Mouse (Mus musculus) heart, postnatal 0 days (tissue): ENCODE results near the gene Ap3b1.

Source experiments
- CTCF ChIP-seq: IDR thresholded peaks from 2 replicates; pipeline ENCODE4 v1.5.1; 2016; ENCODE audit warnings: antibody characterized with exemption, control low read depth, low read depth
- EP300 ChIP-seq: IDR thresholded peaks from 2 replicates; pipeline ENCODE4 v1.6.1; 2016; ENCODE audit warnings: antibody characterized with exemption, low read depth

- TF ChIP-seq CTCF: no peak
- no peak for TF ChIP-seq EP300
Observed at GRCm38 (mm10) chr13:94595289-94595688, 236.5 kb downstream of the Ap3b1 start.
